Comparison of ENCODE assay signal across 9 mouse cellular contexts in the genomic region with DNA sequence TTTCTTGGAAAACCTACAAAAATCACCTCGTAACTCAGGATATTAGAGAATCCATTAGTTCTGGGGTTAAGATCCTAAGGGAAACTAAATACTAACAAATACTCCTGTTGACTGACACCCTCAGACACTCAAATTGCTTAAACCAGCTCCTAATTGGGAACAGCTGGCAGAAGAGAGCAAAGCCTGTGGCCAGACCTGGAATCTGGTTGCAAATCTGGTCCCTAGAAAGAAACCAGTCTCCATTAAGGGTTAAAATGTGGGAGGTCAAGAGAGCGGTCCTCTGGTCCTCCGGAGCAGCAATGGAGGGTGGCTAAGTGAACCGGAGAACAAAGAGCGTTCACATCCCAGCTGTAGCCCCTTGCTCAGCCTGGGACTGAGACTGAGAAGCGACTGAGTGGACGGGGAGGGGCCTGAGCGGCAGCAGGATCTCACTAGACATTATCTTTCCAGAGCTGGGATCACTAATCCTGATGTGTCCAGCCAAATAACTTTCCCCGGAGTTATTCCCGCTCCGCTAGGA. TPM values are rescaled to one million over a fixed set of nuclear protein-coding genes. Genes with fewer than 3 reads are reported as not detected.
A peak's percentile ranks its signal among the peaks of the same experiment; 100 is the strongest.
DNase-seq lines count a peak whose midpoint lies in the region; ATAC-seq and TF ChIP-seq lines count a peak whose summit lies in the region.
"Had no signal": no experiment of that assay in that cellular context is flagged by ENCODE, and none has a peak within 500 bp of the region (broad histone marks: within the 10 kb centered on the region; RNA-seq: fewer than 3 reads in every experiment).

No protein-coding gene starts in this region.

- H3K36me3 ChIP-seq in embryonic facial prominence, embryonic 14.5 days (ENCODE audit: control insufficient read depth, insufficient read depth, low read length) = no peaks in the 10 kb centered on the region
- no peaks in the 10 kb centered on the region for H3K36me3 ChIP-seq in intestine, postnatal 0 days (ENCODE audit: control insufficient read depth, insufficient read depth)
- no peaks in the 10 kb centered on the region for H3K36me3 ChIP-seq in stomach, embryonic 15.5 days

- H3K4me2 ChIP-seq in embryonic facial prominence, embryonic 14.5 days (ENCODE audit: low read depth, low read length) = peak overlapping the region; percentile 38
- peak overlapping the region; percentile 21; the same call in 1 of the 2 replicates for H3K4me2 ChIP-seq in intestine, postnatal 0 days (replicated peaks; ENCODE audit: low read depth)
- peak overlapping the region; percentile 26 for H3K4me2 ChIP-seq in stomach, embryonic 15.5 days

- no peaks in the 10 kb centered on the region for H3K27me3 ChIP-seq in embryonic facial prominence, embryonic 14.5 days (replicated peaks; ENCODE audit: control insufficient read depth, insufficient read depth, low read length)
- H3K27me3 ChIP-seq in intestine, postnatal 0 days (replicated peaks; ENCODE audit: control insufficient read depth, insufficient read depth, low read length) = no peaks in the 10 kb centered on the region
- H3K27me3 ChIP-seq in stomach, embryonic 15.5 days (replicated peaks) = no peaks in the 10 kb centered on the region

- no peak for TF ChIP-seq CTCF in layer of hippocampus, adult 2 months (conservative IDR thresholded peaks at IDR 0.05)
- no peak for TF ChIP-seq CTCF in intestine, postnatal 0 days (IDR thresholded peaks at IDR 0.05; ENCODE audit: low read depth)

- whole genome bisulfite sequencing in embryonic facial prominence, embryonic 14.5 days = 18% methylated on average over 11 of the region's 11 CpGs
- 49% methylated on average over 11 of the region's 11 CpGs for WGBS in intestine, postnatal 0 days
- 22% methylated on average over 11 of the region's 11 CpGs for WGBS in stomach, embryonic 15.5 days

- H3K9me3 ChIP-seq in embryonic facial prominence, embryonic 14.5 days (ENCODE audit: control insufficient read depth, low read length) = no peaks in the 10 kb centered on the region
- H3K9me3 ChIP-seq in intestine, postnatal 0 days (ENCODE audit: control insufficient read depth) = no peaks in the 10 kb centered on the region
- no peaks in the 10 kb centered on the region for H3K9me3 ChIP-seq in stomach, embryonic 15.5 days

- H3K4me1 ChIP-seq in embryonic facial prominence, embryonic 14.5 days (ENCODE audit: control insufficient read depth, insufficient read depth, low read length) = peaks cover 33% of the 10 kb centered on the region
- no peaks in the 10 kb centered on the region for H3K4me1 ChIP-seq in intestine, postnatal 0 days (replicated peaks; ENCODE audit: control insufficient read depth, insufficient read depth, low read length)
- H3K4me1 ChIP-seq in stomach, embryonic 15.5 days = peaks cover 22% of the 10 kb centered on the region
- H3K4me1 ChIP-seq: megakaryocyte, embryonic 14.5 days had no signal

- ATAC-seq in embryonic facial prominence, embryonic 14.5 days (ENCODE audit: low read depth) = peak; percentile 54
- ATAC-seq in intestine, postnatal 0 days = no peak
- peak; percentile 56; the same call in 1 of the 2 replicates for ATAC-seq in stomach, embryonic 15.5 days (ENCODE audit: insufficient read depth, low FRiP score, low read depth)

- peak overlapping the region; percentile 4; the same call in 1 of the 2 replicates for H3K4me3 ChIP-seq in layer of hippocampus, adult 2 months
- no peak overlapping the region for H3K4me3 ChIP-seq in embryonic facial prominence, embryonic 14.5 days (ENCODE audit: low read depth, low read length)
- no peak overlapping the region for H3K4me3 ChIP-seq in intestine, postnatal 0 days (ENCODE audit: low read depth, low read length)
- no peak overlapping the region for H3K4me3 ChIP-seq in stomach, embryonic 15.5 days (replicated peaks)
- H3K4me3 ChIP-seq: megakaryocyte, embryonic 14.5 days had no signal

- H3K27ac ChIP-seq in layer of hippocampus, adult 2 months = no peak overlapping the region
- peak overlapping the region; percentile 77 for H3K27ac ChIP-seq in embryonic facial prominence, embryonic 14.5 days (replicated peaks; ENCODE audit: low read depth, low read length)
- H3K27ac ChIP-seq in intestine, postnatal 0 days (ENCODE audit: low read depth, low read length) = no peak overlapping the region
- 0 out of 2 replicates have a peak overlapping the region, but pooled peaks have one; percentile 1 for H3K27ac ChIP-seq in stomach, embryonic 15.5 days

- no peak overlapping the region; the same call in 1 of the 2 replicates for H3K9ac ChIP-seq in embryonic facial prominence, embryonic 14.5 days (ENCODE audit: low read depth, low read length)
- no peak overlapping the region for H3K9ac ChIP-seq in intestine, postnatal 0 days (ENCODE audit: low read depth, low read length)
- no peak overlapping the region for H3K9ac ChIP-seq in stomach, embryonic 15.5 days

- no peak for DNase-seq in layer of hippocampus, adult 2 months (ENCODE audit: low spot score in 2 of 2)
- DNase-seq in layer of hippocampus, postnatal 25 days (ENCODE audit: extremely low spot score in 1 of 2, low spot score in 1 of 2) = no peak
- peak; percentile 77 for DNase-seq in embryonic facial prominence, embryonic 14.5 days (ENCODE audit: low spot score)
- no peak for DNase-seq in Muller cell, postnatal 12 days (ENCODE audit: inconsistent ontology term)
- no peak for DNase-seq in kidney, adult 11 months
- no peak for DNase-seq in thymus, adult 18-20 months

RNA-seq across cellular contexts. Expression of gene Ptgfrn, which starts 51.4 kb away (rescaled TPM):
- 10 to 100 TPM; 10.4 to 11.0 TPM for total RNA-seq in layer of hippocampus, adult 2 months (2021)
- total RNA-seq in layer of hippocampus, postnatal 25 days (2021) = 10 to 100 TPM in 1 of 2 experiments, 1 to 10 TPM in 1; 10.0 to 11.1 TPM
- 9.7 and 10.2 TPM in 2 replicates for polyA plus RNA-seq in embryonic facial prominence, embryonic 14.5 days (2014; fragmentation: Nextera tagmentation; extraction: Ambion mirVana)
- polyA plus RNA-seq in intestine, postnatal 0 days (2015; fragmentation: Nextera tagmentation; extraction: Ambion mirVana) = 5.6 and 6.1 TPM in 2 replicates
- 5.2 and 6.0 TPM in 2 replicates for polyA plus RNA-seq in stomach, embryonic 15.5 days (2015; fragmentation: Nextera tagmentation; extraction: Ambion mirVana)

Comparison
In these comparisons a context has a peak if more than half of its experiments do, and no peak if none do; other contexts are left out.
1. H3K27ac ChIP-seq: peak in embryonic facial prominence, embryonic 14.5 days (single experiment) and stomach, embryonic 15.5 days (single experiment); none in layer of hippocampus, adult 2 months (single experiment) and intestine, postnatal 0 days (single experiment).
2. Peak in every context shown above with its lines, with median percentiles within 50 percentile points of each other: H3K4me2 ChIP-seq.